Mouse (Mus musculus) lung, postnatal 4 days (tissue): Measurements from ENCODE around the gene Fpr1.
"Not testable (repeated sequence)": the region's sequence is repeated elsewhere in the genome, so short reads cannot be mapped to it uniquely, and the experiment has no call there.

Experiments used
- DNase-seq, 2 experiments: peaks; one replicate each; pipeline ENCODE4 v3.0.0; 2021

Gene Fpr1

GRCm38 (mm10) chr17:17849906-17850712, 33.6 kb downstream of the Fpr1 start:
- DNase-seq, result no peak

DNA sequence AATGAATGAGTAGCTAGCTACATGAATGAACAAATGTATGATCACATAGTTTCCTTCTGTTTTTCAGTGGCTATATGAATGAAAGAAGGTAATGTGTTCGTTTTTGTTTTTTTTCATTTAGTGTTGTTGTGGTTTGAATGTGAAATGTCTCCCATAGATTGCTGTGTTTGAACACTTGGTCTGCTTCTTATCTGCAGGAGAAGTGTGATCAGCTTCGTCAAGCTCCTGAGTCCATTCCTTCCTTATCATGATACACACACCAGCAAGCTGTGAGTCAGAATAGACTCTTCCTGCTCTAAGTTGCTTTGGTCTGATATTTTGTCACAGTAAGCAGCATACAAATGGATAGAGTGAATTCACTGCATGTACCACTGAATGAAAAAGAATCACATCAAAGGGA, 34.8 kb downstream of the Fpr1 start:
- no peak for DNase-seq

- DNase-seq, result peak in 1 of 2 experiments; percentile 43
Measured at GRCm38 (mm10) chr17:17845187-17846027, 38.3 kb downstream of the Fpr1 start.

DNA sequence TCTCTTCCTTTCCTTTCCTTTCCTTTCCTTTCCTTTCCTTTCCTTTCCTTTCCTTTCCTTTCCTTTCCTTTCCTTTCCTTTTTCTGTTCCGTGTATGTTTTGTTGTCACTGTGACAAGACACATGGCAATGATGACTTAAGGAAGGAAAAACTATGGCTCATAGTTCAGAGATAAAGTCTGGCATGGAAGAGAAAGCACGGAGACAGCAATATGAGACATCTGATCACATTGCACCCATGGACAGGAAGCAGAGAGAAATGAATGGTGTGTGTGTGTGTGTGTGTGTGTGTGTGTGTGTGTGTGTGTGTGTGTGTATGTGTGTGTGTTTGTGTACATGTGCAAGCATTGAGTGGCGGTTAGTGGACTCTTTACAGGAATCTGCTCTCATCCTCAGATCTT, 39.1 kb downstream of the Fpr1 start:
- not testable (repeated sequence) for DNase-seq

GRCm38 (mm10) chr17:17843534-17844261, 40.0 kb downstream of the Fpr1 start:
- no peak for DNase-seq

DNA sequence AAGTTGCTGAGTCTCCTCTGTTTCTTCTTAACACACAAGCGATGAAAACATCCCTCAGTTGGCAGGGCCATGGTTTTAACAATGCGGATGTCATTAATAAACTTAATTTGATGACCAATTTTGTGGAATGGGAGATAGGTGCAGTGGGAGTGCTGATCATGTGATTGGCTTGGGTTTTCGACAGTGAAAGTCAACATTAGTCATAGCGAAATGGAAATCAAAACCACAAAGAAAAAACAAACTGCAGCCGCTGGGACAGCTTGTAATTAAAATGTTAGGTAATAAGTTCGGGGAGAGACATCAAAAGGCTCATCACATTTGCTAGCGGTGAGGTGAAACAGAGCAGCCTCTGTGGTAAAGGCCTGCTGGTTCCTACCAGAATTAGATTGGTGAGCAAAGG, 42.9 kb downstream of the Fpr1 start:
- no peak for DNase-seq

DNA sequence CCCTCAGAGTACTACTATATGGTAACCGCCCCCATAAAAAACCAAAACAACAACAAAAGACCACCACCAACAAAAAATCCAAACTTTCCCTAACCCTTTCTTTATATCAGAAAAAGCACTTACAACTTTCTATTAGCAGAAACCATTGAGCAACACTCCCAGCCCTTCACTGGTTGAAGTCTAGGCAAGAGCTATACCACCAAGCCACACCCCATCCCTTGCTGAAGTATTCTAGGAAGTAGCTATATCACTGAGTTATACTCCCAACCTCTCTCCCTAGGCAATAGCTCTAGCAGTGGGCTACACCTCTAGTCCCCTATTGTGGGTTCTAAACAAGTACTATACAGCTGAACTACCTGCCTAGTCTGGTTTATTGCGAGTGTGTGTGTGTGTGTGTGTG, 44.5 kb downstream of the Fpr1 start:
- DNase-seq, result no peak

DNA sequence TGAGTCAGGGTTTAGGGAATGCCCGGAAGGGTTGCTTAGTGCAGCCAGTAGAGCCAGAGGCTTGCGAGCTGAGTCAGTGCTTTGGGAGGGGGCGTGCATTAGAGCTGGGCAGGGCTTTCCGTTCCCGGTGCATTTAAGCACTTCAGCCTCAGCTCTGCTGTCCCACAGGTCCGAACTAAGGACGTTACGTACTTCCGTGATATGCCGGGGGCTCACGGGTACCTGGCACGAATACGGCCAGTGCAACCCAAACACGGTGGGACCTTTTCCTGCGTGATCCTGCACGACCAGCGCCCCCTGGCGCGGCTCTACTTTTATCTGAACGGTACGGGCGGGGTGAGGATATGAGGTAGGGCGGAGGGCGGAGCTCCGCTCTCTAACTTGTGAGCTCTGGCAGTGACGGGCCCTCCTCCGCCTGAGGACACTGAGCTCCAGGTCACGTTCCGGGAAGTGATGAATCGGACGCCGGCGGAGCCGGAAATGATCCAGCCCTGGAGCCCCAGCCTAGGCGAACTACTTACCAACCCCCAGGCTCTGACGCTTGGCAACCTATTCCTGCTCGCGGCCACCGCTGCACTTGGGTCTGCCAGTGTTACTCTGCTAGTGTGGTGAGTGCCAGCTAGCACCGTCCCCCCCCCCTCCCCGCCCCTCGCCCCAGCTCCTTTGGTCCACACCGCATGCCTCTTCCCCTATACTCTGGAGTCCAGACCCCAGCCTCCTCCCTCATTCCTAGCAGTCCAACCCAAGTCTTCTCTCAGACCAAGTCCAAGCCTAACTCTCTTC, 45.6 kb downstream of the Fpr1 start:
- peak; percentile 96 to 98 for DNase-seq

DNA sequence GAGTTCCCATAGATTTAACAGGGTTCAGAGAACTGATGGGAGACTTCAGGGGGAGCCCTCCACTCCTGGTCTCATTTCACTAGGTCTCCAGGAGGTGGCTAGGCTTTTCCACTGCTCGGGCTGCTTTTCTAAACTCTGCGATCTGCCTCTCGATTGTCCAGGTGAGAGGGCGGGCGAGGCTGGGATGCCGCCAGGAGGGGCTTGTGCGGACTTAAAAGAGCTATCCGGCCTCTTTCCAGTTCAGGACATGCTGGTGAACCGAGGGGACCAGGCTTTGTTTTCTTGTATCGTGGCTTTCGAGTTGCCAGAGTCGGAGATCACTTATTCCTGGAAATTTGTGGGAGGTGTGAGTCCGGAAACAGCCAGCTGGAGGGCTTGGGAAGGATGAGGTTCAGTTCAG, 46.3 kb downstream of the Fpr1 start:
- DNase-seq, result peak in 1 of 2 experiments; percentile 34

DNA sequence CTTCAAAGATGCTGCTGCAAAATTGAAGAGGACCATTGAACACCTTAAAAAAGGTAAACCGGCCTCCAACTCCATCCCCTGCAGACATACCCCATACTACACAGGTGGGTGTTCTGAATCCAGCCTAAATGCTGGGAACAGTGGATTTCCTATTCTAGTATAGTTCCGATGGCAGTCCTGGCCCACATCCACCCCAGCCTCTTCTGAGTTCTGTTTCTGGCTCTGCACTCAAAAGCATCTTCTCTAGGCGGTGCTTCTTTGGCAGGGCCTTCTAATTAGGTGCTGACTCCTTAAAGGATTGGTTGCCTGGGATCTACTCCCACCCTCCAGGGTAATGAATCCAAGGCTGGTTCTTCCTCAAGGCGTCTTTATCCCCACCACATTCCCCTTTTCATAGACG, 47.6 kb downstream of the Fpr1 start:
- no peak for DNase-seq

GRCm38 (mm10) chr17:17834896-17835295, 48.8 kb downstream of the Fpr1 start:
- DNase-seq, result peak; percentile 56 to 68

- no peak for DNase-seq
Measured at GRCm38 (mm10) chr17:17830731-17831130, 53.0 kb downstream of the Fpr1 start.

DNA sequence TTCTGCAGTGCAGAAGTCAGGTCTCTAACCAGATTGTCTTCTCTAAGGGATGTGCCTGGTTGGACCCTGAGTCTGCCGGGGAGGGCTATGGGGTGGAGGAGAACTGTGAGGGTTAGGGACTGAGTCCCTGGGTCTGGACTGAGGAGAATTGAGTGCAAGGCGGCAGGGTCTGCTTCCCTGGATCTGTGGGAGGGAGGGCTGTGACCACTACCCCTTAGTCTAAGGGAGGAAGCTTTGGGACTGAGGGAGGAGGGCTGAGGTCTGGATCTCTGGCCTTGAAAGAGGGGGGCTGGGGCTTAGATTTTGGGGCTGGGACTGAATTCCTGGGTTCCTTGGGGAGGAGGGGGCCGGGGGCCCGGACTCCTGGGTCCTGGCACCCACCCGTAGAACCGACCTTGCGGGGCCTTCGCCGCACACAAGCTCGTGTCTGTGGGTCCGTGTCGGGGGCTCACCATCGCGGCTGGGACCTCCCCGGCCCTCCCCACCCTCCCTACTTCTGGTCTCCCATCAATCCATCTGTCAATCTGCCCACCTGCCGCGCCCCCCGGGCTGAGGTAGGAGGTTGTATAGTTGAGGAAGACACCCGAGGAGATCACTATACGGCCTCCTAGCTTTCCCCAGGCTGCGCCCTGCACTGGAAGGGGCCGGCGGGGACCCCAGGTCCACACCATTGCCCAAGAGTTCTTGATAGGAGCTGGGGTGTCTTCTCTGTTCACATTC, 53.8 kb downstream of the Fpr1 start:
- DNase-seq, result no peak

- no peak for DNase-seq
Measured at GRCm38 (mm10) chr17:17829052-17829785, 54.5 kb downstream of the Fpr1 start.

DNA sequence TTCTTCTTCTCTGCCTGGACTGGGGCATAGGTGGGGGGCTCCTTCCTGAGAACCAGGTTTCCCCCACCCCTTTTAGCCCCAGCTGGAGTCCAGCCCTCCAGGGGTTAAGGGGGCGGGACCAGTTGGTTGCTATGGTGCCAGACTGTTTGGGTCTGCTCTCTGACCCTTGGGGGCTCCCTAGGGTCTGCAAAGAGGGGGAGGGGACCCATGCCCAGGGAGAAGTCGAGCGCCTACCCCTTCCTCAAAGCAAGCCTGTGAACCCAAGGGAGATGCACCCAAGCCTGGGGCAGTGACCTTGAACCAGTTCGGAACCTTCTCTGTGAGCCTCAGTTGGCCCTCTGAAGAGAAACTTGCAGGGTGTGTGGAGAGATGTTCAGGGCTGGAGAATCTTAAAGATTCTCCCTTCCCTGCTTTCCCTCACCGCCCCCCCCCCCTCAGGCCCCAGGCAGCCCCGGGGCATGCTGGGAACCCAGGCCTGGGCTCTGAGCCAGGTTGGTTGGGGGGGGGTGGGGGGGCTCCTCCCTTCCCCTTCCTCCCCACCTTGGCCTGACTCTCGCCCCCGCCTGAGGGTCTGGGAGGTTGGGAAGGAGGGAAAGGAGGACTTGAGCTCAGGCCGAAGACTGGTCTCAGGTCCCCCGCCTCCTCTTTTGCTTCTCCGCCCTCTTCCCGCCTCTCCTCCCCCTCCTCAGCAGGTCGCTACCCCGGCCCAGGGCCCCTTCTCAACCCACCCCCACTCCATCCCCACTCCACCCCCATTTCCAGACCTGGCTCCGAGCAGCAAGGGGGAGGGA, 55.4 kb downstream of the Fpr1 start:
- DNase-seq, result peak; percentile 59 to 75

- DNase-seq, result peak; percentile 72 to 74
Measured at GRCm38 (mm10) chr17:17827658-17828190, 56.0 kb downstream of the Fpr1 start.

GRCm38 (mm10) chr17:17826751-17827657, 56.7 kb downstream of the Fpr1 start, which contains the start of gene Spaca6:
Gene Spaca6, plus strand, starts transcription at chr17:17827158.
- peak; percentile 95 to 96 for DNase-seq
